In genomic region chr11:87967692-87968289, GRCm38 (mm10) we compare ENCODE assay signal across 8 mouse cellular contexts. TPM values are rescaled to one million over a fixed set of nuclear protein-coding genes. Genes with fewer than 3 reads are reported as not detected.
DNase-seq lines count a peak whose midpoint lies in the region; ATAC-seq and TF ChIP-seq lines count a peak whose summit lies in the region.

No protein-coding gene starts in this region.

- no peaks in the 10 kb centered on the region for H3K4me1 ChIP-seq in embryonic facial prominence, embryonic 14.5 days (ENCODE audit: control insufficient read depth, insufficient read depth, low read length)
- peaks cover 6% of the 10 kb centered on the region; the same call in 1 of the 2 replicates for H3K4me1 ChIP-seq in limb, embryonic 15.5 days
- no peaks in the 10 kb centered on the region for H3K4me1 ChIP-seq in midbrain, postnatal 0 days (ENCODE audit: insufficient read depth, low read length)

- H3K4me3 ChIP-seq in embryonic facial prominence, embryonic 14.5 days (ENCODE audit: low read depth, low read length), result peak overlapping the region; percentile 21
- H3K4me3 ChIP-seq in limb, embryonic 15.5 days, result peak overlapping the region; percentile 26
- 0 out of 2 replicates have a peak overlapping the region, but pooled peaks have one; percentile 17 for H3K4me3 ChIP-seq in midbrain, postnatal 0 days (ENCODE audit: low read depth, low read length)

- peak; percentile 92 for DNase-seq in 416B (ENCODE audit: low read depth)
- DNase-seq in adrenal gland, postnatal 4 days (ENCODE audit: low spot score in 2 of 2), result peak; percentile 36 to 61
- DNase-seq in embryonic facial prominence, embryonic 14.5 days (ENCODE audit: low spot score), result peak; percentile 88
- DNase-seq in heart, adult 8-10 months (ENCODE audit: low spot score), result peak; percentile 80
- DNase-seq in kidney, adult 8-10 months, result peak; percentile 80 to 93
- peak; percentile 84 for DNase-seq in midbrain, postnatal 0 days (ENCODE audit: low spot score)
- DNase-seq in spleen, postnatal 14 days (ENCODE audit: low spot score in 2 of 2), result peak; percentile 70 to 87

- WGBS in embryonic facial prominence, embryonic 14.5 days, result 3% methylated on average over 15 of the region's 17 CpGs
- WGBS in limb, embryonic 15.5 days, result 1% methylated on average over 17 of the region's 17 CpGs
- 2% methylated on average over 16 of the region's 17 CpGs for WGBS in midbrain, postnatal 0 days

- H3K4me2 ChIP-seq in embryonic facial prominence, embryonic 14.5 days (ENCODE audit: low read depth, low read length), result peak overlapping the region; percentile 49
- H3K4me2 ChIP-seq in limb, embryonic 15.5 days, result peak overlapping the region; percentile 41
- peak overlapping the region; percentile 40 for H3K4me2 ChIP-seq in midbrain, postnatal 0 days (ENCODE audit: low read depth, low read length, poor library complexity, severe bottlenecking)

- no peak overlapping the region for H3K9ac ChIP-seq in embryonic facial prominence, embryonic 14.5 days (ENCODE audit: low read depth, low read length)
- no peak overlapping the region for H3K9ac ChIP-seq in limb, embryonic 15.5 days
- 0 out of 2 replicates have a peak overlapping the region, but pooled peaks have one; percentile 19 for H3K9ac ChIP-seq in midbrain, postnatal 0 days (replicated peaks; ENCODE audit: low read length, poor library complexity, severe bottlenecking)

- H3K36me3 ChIP-seq in embryonic facial prominence, embryonic 14.5 days (ENCODE audit: control insufficient read depth, insufficient read depth, low read length), result no peaks in the 10 kb centered on the region
- no peaks in the 10 kb centered on the region for H3K36me3 ChIP-seq in limb, embryonic 15.5 days
- H3K36me3 ChIP-seq in midbrain, postnatal 0 days (ENCODE audit: insufficient read depth, low read length), result no peaks in the 10 kb centered on the region

- TF ChIP-seq CTCF in midbrain, postnatal 0 days (IDR thresholded peaks at IDR 0.05), result peak; percentile 98

- no peak overlapping the region for H3K27ac ChIP-seq in embryonic facial prominence, embryonic 14.5 days (replicated peaks; ENCODE audit: low read depth, low read length)
- no peak overlapping the region for H3K27ac ChIP-seq in limb, embryonic 15.5 days
- no peak overlapping the region for H3K27ac ChIP-seq in midbrain, postnatal 0 days (ENCODE audit: low read depth, low read length)

- peak; percentile 45; the same call in 1 of the 2 replicates for ATAC-seq in embryonic facial prominence, embryonic 14.5 days (ENCODE audit: low read depth)
- no peak for ATAC-seq in limb, embryonic 15.5 days (ENCODE audit: insufficient number of reproducible peaks, low FRiP score, low TSS enrichment, low read depth)
- no peak for ATAC-seq in midbrain, postnatal 0 days (ENCODE audit: low FRiP score)

- H3K9me3 ChIP-seq in embryonic facial prominence, embryonic 14.5 days (ENCODE audit: control insufficient read depth, low read length), result no peaks in the 10 kb centered on the region
- no peaks in the 10 kb centered on the region for H3K9me3 ChIP-seq in limb, embryonic 15.5 days
- no peaks in the 10 kb centered on the region for H3K9me3 ChIP-seq in midbrain, postnatal 0 days (ENCODE audit: low read length)

- H3K27me3 ChIP-seq in embryonic facial prominence, embryonic 14.5 days (replicated peaks; ENCODE audit: control insufficient read depth, insufficient read depth, low read length), result no peaks in the 10 kb centered on the region
- no peaks in the 10 kb centered on the region for H3K27me3 ChIP-seq in limb, embryonic 15.5 days
- H3K27me3 ChIP-seq in midbrain, postnatal 0 days (ENCODE audit: insufficient read depth, low read length), result no peaks in the 10 kb centered on the region

RNA-seq across cellular contexts. Expression of gene Dynll2, which starts 19.5 kb away (rescaled TPM):
- total RNA-seq in adrenal gland, postnatal 4 days (2021), result 100 to 1,000 TPM; 143 to 154 TPM
- 13.0 and 13.7 TPM in 2 replicates for polyA plus RNA-seq in embryonic facial prominence, embryonic 14.5 days (2014; fragmentation: Nextera tagmentation; extraction: Ambion mirVana)
- total RNA-seq in heart, adult 8-10 months (2022), result 100 to 1,000 TPM; 414 to 471 (median 442) TPM
- polyA plus RNA-seq in limb, embryonic 15.5 days (2015; fragmentation: Nextera tagmentation; extraction: Ambion mirVana), result 14.8 and 17.0 TPM in 2 replicates
- total RNA-seq in midbrain, postnatal 0 days (2014; rRNA removed), result 72.1 and 89.8 TPM in 2 replicates
- polyA plus RNA-seq in midbrain, postnatal 0 days (2015; fragmentation: Nextera tagmentation; extraction: Ambion mirVana), result 54.5 and 56.8 TPM in 2 replicates

RNA-seq across cellular contexts. Expression of gene Olfr464, which starts 47.0 kb away (rescaled TPM):
- total RNA-seq in adrenal gland, postnatal 4 days (2021), result not detected
- polyA plus RNA-seq in embryonic facial prominence, embryonic 14.5 days (2014; fragmentation: Nextera tagmentation; extraction: Ambion mirVana), result 0.10 and 0.22 TPM in 2 replicates
- total RNA-seq in heart, adult 8-10 months (2022), result not detected
- not detected in 2 replicates for polyA plus RNA-seq in limb, embryonic 15.5 days (2015; fragmentation: Nextera tagmentation; extraction: Ambion mirVana)
- total RNA-seq in midbrain, postnatal 0 days (2014; rRNA removed), result 0.22 and 0.24 TPM in 2 replicates
- polyA plus RNA-seq in midbrain, postnatal 0 days (2015; fragmentation: Nextera tagmentation; extraction: Ambion mirVana), result not detected in 2 replicates
